Mouse (Mus musculus) stomach, adult 2 months (tissue): Measurements from ENCODE around the gene Brinp1. TPM values are rescaled to one million over a fixed set of nuclear protein-coding genes. Genes with fewer than 3 reads are reported as not detected.

Experiments
- polyA plus RNA-seq: library from polyadenylated mRNA; depleted of rRNA; stranded (reverse); fragments of >200 nt; gene quantifications from 2 replicates; pipeline ENCODE4 v1.2.3, GENCODE M21; 2012; rRNA removed

The Brinp1 gene
- polyA plus RNA-seq = 0.02 and 0.05 TPM in 2 replicates

GRCm38 (mm10) chr4:68954322-68954901 lies at the start of gene Brinp1:
Gene Brinp1 (minus strand): TSS chr4:68954397.

